Mouse (Mus musculus): ENCODE data around the gene Erich4. TPM values are rescaled to one million over a fixed set of nuclear protein-coding genes. Genes with fewer than 3 reads are reported as not detected.

The Erich4 gene
- polyA plus RNA-seq (2014; fragmentation: Illumina TruSeq; extraction: RNeasy Lipid Tissue Mini Kit (QIAGEN cat#74804); ENCODE audit: low read depth, low replicate concordance): not detected

GRCm38 (mm10) chr7:25615706-25616011 is at the start of gene Erich4:
Erich4 (minus strand) TSS chr7:25615892.

GRCm38 (mm10) chr7:25658657-25659472 is 43.2 kb upstream of the Erich4 start, which contains the start of the genes Bckdha and Exosc5:
Bckdha (minus strand) TSS chr7:25658981.
Exosc5 (plus strand) TSS chr7:25659164.

GRCm38 (mm10) chr7:25626509-25627430 is 11.1 kb upstream of the Erich4 start, which contains the start of gene B3gnt8:
B3gnt8 (plus strand) TSS chr7:25626654.

GRCm38 (mm10) chr7:25618865-25619721 is 3.4 kb upstream of the Erich4 start, which contains the start of gene Dmac2:
Dmac2 (plus strand) TSS chr7:25619414.

Other genes starting within 250 kb of the Erich4 start
- not detected for gene Cnfn, start 246.2 kb downstream of the Erich4 start, polyA plus RNA-seq (2014; fragmentation: Illumina TruSeq; extraction: RNeasy Lipid Tissue Mini Kit (QIAGEN cat#74804); ENCODE audit: low read depth, low replicate concordance)
- gene Lipe, start 217.2 kb downstream of the Erich4 start, polyA plus RNA-seq (2014; fragmentation: Illumina TruSeq; extraction: RNeasy Lipid Tissue Mini Kit (QIAGEN cat#74804); ENCODE audit: low read depth, low replicate concordance): 0.69 TPM
- gene Cxcl17, start 203.0 kb downstream of the Erich4 start, polyA plus RNA-seq (2014; fragmentation: Illumina TruSeq; extraction: RNeasy Lipid Tissue Mini Kit (QIAGEN cat#74804); ENCODE audit: low read depth, low replicate concordance): not detected
- gene Ceacam1, start 138.3 kb downstream of the Erich4 start, polyA plus RNA-seq (2014; fragmentation: Illumina TruSeq; extraction: RNeasy Lipid Tissue Mini Kit (QIAGEN cat#74804); ENCODE audit: low read depth, low replicate concordance): 193 TPM
- not detected for gene Ceacam2, start 76.0 kb downstream of the Erich4 start, polyA plus RNA-seq (2014; fragmentation: Illumina TruSeq; extraction: RNeasy Lipid Tissue Mini Kit (QIAGEN cat#74804); ENCODE audit: low read depth, low replicate concordance)
- 21.7 TPM for gene Dmac2, start 3.5 kb upstream of the Erich4 start, polyA plus RNA-seq (2014; fragmentation: Illumina TruSeq; extraction: RNeasy Lipid Tissue Mini Kit (QIAGEN cat#74804); ENCODE audit: low read depth, low replicate concordance)
- not detected for gene B3gnt8, start 10.8 kb upstream of the Erich4 start, polyA plus RNA-seq (2014; fragmentation: Illumina TruSeq; extraction: RNeasy Lipid Tissue Mini Kit (QIAGEN cat#74804); ENCODE audit: low read depth, low replicate concordance)
- 1.8 TPM for gene Bckdha, start 43.1 kb upstream of the Erich4 start, polyA plus RNA-seq (2014; fragmentation: Illumina TruSeq; extraction: RNeasy Lipid Tissue Mini Kit (QIAGEN cat#74804); ENCODE audit: low read depth, low replicate concordance)
- gene Exosc5, start 43.3 kb upstream of the Erich4 start, polyA plus RNA-seq (2014; fragmentation: Illumina TruSeq; extraction: RNeasy Lipid Tissue Mini Kit (QIAGEN cat#74804); ENCODE audit: low read depth, low replicate concordance): 1.1 TPM
- gene Tmem91, start 59.3 kb upstream of the Erich4 start, polyA plus RNA-seq (2014; fragmentation: Illumina TruSeq; extraction: RNeasy Lipid Tissue Mini Kit (QIAGEN cat#74804); ENCODE audit: low read depth, low replicate concordance): not detected
- gene B9d2, start 64.9 kb upstream of the Erich4 start, polyA plus RNA-seq (2014; fragmentation: Illumina TruSeq; extraction: RNeasy Lipid Tissue Mini Kit (QIAGEN cat#74804); ENCODE audit: low read depth, low replicate concordance): not detected
- gene Tgfb1, start 71.1 kb upstream of the Erich4 start, polyA plus RNA-seq (2014; fragmentation: Illumina TruSeq; extraction: RNeasy Lipid Tissue Mini Kit (QIAGEN cat#74804); ENCODE audit: low read depth, low replicate concordance): 1.1 TPM
- gene Ccdc97, start 103.2 kb upstream of the Erich4 start, polyA plus RNA-seq (2014; fragmentation: Illumina TruSeq; extraction: RNeasy Lipid Tissue Mini Kit (QIAGEN cat#74804); ENCODE audit: low read depth, low replicate concordance): 1.7 TPM
- gene Hnrnpul1, start 138.9 kb upstream of the Erich4 start, polyA plus RNA-seq (2014; fragmentation: Illumina TruSeq; extraction: RNeasy Lipid Tissue Mini Kit (QIAGEN cat#74804); ENCODE audit: low read depth, low replicate concordance): 22.5 TPM
- gene Axl, start 172.8 kb upstream of the Erich4 start, polyA plus RNA-seq (2014; fragmentation: Illumina TruSeq; extraction: RNeasy Lipid Tissue Mini Kit (QIAGEN cat#74804); ENCODE audit: low read depth, low replicate concordance): 7.3 TPM
- gene Cyp2s1, start 201.0 kb upstream of the Erich4 start, polyA plus RNA-seq (2014; fragmentation: Illumina TruSeq; extraction: RNeasy Lipid Tissue Mini Kit (QIAGEN cat#74804); ENCODE audit: low read depth, low replicate concordance): not detected

Measured in liver, adult 10 weeks (tissue).